Mouse (Mus musculus): ENCODE results near the gene Arih2.
"Not testable (repeated sequence)": the region's sequence is repeated elsewhere in the genome, so short reads cannot be mapped to it uniquely, and the experiment has no call there.

The Arih2 gene

DNA sequence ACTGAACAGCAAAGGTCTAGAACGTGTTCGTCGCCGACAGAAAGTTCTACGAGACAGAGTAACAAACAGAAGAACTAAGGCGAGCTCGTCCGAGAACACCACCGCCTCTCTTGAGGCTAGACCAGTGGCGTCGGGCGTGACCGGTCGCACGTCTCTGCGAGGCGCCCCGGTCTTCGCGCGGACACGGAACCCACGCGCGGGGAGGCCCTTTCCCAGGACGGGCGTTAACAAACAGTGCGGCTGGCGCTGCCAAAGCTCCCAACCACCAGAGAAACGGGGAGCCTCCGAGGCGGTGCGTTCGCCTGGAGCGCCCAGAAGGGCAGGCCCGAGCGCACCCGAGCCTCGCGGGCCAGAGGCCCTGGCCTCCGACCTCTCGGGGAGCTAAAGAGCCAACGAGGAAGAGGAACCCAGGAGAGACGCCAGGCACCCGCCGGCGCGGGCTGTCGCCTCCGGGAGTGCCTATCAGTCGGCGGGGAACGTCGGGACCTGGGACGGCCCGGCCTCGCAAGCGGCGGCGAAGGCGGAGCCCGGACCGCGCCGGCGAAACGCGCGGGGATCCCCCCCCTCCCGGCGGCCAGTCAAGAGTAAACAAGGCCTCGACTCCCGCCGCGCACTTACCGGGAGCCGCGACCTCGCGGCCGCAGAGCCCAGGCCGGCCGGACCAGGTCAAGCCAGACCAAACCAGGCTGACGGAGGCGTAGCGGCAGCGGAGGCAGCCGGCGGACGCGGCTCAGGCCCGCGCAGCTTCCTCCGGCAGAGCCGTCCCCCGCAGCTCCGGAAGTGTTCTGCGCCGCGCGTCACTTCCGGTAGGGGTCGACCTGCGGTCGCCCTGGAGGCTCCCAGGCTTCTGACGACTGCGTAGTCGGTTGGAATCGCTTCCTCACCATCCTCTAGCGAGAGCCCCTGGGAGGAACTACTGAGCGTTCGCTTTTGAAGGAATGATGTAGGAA is at the start of gene Arih2:
Gene Arih2, minus strand, starts transcription at position 776 of the 950 bp plus-strand sequence.
- peak; percentile 93 to 94 for DNase-seq

DNA sequence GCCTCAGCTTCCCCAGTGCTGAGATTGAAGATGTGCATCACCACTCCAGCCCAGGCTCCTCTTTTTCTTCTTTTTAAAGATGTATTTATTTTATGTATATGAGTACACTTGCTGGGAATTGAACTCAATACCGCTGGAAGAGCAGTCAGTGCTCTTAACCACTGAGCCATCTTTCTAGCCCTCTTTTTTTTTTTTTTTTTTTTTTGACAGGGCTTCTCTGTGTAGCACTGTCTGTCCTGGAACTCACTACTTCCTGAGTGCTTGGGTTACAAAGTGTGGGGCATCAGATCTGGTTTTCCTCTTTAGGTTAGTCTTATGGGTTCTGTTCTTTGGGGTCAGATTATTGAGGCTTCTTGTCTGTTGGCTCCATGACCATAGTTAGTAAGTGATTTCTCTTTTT is 45.3 kb upstream of the Arih2 start:
- DNase-seq, result no peak

DNA sequence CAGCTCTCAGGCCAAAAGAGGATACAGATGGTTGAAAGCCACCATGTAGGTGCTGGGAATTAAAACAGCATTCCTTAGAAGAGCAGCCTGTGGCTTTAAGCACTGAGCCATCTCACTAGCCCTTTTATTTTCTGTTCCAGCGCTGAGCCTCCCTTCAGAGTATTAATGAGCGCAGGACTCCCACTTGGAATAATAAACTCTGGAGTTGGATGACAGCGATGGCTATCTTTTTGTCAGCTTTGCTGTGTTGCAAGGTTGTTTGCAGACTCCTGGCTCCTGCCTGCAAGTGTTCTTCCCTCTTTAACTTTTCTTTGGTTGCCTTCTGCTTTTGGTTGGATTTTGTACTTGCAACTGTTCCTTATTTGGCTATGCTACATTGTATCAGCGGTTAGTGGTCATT is 44.8 kb upstream of the Arih2 start:
- no peak for DNase-seq

DNA sequence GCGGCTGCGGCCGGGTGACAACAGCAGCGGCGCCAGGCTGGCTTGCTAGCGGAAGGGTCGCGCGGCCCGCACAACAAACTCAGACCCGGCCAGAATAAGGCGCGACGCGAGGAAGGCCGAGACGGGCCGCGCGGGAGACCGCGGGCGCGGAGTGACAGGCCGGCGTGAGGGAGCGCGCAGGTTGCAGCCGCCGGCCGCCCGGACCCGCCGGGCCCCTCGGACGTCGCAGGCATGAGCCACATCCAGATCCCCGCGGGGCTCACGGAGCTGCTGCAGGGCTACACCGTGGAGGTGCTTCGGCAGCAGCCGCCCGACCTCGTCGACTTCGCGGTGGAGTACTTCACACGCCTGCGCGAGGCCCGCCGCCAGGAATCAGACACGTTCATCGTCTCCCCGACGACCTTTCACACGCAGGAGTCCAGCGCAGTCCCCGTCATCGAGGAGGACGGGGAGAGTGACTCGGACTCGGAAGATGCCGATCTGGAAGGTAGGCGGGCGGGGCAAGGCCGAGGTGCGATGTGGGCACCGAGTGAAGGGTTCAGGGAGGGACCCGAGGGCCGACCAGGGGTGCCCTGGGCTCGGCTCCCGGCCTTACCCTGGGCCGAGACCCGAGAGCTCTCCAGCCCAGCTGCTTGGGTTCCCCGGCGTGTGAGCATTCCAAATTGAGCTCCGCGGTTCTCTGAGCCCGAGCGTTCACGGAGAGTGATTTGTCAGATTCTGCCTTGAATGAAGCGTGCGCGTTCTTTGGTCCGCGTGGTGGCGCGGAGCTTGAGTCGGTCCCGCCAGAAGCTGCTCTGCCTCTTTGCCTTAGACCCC is 43.2 kb upstream of the Arih2 start:
- DNase-seq, result peak; percentile 47 to 55

DNA sequence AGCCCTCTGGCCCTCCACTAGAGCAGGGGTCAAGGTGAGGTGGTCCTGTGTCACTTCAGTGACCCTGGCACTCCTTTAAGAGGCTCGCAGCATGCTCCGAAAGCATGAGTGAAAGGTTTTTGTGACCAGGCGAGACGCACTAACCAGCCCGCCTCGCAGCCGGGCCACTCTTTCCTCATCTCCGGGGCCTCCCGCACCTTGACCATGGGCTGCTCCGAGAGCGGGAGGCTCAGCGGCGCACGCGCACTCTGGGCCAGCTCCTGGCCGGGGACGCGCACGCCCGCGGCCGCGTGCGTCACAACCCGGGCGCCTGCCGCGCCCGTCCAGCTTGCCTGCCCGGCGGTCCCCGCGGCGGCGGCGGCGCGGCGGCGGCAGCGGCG is 42.6 kb upstream of the Arih2 start:
- peak; percentile 87 to 92 for DNase-seq

DNA sequence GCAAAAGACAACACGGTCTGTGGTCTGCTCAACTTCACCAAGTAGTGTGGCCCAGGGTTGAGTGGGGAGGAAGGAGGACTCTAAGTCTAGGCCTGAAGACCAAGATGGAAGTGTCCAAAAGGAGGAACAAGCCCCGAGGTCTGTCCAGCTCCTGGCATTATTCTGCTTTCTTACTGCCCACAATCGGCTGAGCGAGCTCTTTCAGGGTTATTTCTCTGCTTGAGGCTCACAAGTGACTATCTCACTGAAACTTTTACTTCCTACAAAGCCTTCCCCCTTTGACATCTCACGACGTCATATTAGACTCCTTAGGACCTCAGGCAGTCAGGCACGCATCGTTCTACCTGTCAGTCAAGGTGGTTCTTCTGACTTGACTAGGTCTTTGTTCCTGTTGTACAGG is 42.2 kb upstream of the Arih2 start:
- DNase-seq, result peak in 1 of 2 experiments; percentile 5

DNA sequence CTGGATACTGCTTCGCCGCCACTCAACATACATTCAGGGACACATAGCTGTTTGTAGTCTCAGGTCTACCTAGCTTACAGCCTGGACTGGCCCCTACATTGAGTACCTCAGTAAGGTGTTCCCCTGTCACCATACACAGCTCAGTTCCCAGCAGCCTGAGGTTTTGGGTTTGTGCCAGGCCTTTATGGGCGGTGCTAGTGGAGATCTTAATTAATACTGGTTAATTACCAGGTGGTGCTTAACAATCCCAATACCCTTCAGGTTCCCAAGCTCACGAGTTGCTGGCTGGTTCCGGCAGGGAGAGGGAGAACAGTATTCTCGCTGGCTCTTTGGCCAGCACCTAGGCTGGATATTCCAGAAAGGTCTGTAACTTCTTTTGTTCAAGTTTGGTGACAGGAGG is 41.7 kb upstream of the Arih2 start:
- DNase-seq, result no peak

DNA sequence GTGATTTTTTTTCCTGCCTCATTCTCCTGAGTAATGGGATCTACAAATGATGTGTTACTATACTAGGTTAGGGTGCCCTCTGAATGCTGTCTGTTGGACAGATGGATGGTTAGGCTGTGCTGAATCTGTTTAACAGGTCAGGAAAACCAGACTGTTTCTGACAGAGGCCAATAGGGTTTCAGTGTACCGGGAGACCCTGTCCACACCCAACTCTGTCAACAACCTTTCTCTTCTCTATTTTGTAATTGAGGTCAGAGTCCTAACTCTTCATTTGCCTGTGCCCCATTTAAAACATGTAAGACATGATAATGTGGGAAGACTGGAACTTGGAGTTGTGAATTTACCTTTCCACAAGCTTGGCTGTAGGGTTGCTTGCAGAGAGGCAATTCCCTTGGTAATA is 40.8 kb upstream of the Arih2 start:
- DNase-seq, result no peak

DNA sequence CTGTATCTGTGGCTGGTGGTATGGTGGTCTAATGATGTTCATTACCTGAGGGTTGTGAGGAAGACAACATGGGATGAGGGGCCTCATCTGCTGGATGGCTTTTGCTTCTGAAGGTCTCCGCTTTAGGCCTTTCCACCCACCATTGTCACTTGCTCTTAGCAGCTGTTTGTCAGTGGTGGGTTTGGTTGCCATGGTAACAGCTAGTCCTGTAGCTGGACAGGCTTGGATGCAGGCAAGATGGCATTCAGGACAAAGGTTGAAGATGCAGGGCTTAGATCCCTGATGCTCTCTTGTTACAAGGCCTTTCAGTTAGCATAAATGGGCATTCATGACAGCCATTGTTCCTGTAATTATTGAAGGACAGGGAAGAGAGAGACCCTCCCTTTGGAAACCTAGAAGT is 39.9 kb upstream of the Arih2 start, which contains the start of gene Prkar2a:
Gene Prkar2a, plus strand, starts transcription at position 209 of the 400 bp plus-strand sequence.
- DNase-seq, result no peak

DNA sequence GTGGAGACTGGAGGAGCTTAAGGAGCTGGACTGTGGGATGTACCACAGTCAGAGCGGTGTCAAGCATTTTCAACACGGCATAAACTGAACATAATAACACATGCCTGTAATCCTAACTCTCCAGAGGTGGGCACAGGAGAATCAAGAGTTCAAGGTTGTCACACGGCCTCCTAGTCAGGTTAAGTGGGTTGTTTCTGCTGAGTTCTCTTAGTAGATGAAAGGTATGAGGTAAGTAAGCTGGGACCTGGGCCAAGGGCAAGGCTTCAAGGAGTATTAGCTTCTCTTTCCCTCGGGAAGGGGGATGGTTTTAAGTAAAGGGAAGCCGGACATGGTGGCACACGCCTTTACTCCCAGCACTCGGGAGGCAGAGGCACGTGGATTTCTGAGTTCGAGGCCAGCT is 39.3 kb upstream of the Arih2 start:
- peak; percentile 84 to 89 for DNase-seq

DNA sequence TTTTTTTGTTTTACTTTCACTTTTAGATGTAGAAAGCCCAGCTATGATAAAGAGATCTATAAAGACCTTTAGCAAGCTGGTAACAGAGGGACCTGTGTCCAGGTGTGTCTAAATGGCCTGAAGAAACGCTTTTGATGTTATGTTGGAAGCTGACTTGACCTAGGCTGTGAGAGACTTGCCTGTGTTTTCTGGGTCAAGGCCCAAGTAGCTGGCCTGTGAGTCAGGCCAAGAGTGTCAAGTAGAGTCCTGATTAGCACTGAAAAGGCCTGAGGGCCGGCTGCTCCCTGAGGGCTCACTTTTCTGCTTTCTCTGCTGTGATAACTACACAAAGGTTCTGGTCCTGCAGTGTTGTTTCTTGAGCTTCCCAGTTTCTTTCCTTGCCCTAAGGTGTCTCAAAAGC is 38.5 kb upstream of the Arih2 start:
- DNase-seq, result peak; percentile 29 to 38

DNA sequence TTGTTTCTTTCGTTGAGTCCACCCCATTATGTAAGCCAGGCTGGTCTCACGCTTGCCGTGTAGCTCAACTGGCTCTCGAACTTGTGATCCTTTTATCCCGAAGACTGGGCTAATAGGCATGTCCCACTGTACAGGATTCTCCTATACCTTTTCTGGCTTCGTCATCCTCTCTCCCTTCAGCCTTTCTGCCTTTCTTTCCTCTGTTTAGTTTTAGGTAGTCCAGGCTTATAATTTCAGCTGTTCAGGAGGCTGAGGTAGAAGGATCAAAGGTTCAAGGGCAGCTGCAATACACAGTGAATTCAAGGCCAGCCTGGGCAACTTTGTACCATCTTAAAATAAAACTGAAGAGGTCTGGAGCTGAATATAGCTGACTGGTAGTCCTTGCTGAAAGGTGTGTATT is 38.0 kb upstream of the Arih2 start:
- DNase-seq, result no peak

DNA sequence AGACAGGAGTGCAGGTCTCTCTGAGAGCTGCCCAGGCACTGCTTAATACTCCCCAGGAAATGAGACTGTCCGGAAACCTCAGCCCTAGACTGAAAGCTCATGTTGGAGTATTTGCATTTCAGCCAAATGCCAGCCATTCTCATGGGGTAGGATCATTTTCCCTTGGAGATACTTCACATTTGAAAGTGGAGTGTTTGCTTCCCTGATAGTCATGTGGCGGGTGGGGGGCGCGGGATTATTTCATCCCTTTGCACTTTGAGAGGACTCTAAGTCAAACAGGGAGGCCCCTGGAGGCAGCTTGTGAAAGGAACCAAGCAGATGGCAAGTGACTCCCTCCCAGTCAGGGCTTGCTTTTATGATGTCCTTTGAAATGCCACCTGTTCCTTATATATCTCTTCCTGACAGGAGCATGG is 37.3 kb upstream of the Arih2 start:
- DNase-seq, result peak; percentile 41 to 62

DNA sequence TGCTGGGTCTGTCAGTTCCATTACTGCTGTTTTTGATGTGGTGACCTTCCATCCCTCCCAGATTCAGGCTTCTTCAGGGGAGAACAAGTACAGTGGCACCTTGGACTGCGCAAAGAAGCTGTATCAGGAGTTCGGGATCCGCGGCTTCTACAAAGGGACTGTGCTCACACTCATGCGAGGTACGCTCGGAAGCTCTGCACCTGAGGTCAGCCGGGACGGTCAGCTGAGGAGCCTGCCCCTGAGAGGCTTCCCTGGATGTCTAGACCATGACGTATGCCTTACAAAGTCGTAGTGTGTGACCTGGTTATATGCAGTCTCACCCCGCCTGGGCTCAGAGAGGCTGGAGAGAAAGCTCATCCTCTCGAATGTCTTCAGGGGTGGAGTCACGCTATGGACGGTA is 30.8 kb upstream of the Arih2 start:
- no peak for DNase-seq

DNA sequence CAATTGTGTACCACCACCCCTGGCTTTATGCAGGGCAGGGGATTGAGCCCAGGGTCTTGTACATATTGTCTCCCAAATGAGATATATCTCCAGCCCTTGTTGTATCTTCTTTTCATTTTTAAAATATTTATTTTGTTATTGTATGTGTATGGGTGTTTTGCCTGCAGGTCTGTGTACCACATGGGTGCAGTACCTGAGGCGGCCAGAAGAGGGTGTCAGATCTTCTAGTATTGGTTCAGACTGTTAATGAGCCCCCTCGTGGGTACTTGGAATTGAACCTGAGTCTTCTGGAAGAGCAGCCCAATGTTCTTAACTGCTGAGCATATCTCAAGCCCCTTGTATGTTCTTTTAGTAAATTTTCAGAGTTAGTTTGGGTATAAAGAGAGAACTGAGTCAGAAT is 24.0 kb upstream of the Arih2 start:
- no peak for DNase-seq

DNA sequence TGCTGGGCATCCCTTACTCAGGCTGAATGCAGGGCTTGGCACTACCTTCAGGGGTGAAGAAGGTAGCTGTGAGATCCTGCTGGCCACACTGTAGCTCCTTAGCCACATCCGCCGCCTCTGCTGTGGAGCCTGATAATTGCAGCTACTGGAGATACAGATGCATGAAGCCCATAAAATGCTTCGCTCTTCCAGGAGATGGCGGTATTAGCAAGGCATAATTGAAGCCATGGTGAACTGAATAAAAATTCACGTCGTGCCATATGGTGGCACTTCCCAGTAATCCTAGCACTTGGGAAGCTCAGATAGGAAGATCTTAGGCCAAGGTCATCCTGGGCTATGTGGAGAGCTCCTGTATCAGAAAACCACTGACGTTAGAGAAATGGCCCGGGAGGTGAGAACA is 20.7 kb upstream of the Arih2 start:
- no peak for DNase-seq

DNA sequence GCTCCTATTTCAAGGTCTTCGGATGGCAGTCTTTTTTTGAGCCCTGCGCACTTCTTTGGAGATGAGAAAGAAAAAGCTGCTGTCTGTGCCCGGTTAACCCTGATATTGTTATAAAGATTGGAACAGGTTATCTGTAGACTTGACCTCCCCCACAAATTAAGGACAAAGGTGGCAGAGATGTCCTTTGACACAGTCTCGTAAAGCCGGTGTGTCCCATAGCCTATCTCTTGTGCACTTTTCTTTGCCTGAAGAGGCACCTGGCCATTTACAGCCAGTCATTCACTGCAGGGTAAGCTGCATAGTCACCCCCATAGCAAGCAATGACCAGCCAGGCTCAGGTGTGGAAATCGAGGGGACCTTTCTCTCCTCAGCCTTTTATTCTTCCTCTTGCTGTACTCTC is 13.5 kb upstream of the Arih2 start:
- no peak for DNase-seq

DNA sequence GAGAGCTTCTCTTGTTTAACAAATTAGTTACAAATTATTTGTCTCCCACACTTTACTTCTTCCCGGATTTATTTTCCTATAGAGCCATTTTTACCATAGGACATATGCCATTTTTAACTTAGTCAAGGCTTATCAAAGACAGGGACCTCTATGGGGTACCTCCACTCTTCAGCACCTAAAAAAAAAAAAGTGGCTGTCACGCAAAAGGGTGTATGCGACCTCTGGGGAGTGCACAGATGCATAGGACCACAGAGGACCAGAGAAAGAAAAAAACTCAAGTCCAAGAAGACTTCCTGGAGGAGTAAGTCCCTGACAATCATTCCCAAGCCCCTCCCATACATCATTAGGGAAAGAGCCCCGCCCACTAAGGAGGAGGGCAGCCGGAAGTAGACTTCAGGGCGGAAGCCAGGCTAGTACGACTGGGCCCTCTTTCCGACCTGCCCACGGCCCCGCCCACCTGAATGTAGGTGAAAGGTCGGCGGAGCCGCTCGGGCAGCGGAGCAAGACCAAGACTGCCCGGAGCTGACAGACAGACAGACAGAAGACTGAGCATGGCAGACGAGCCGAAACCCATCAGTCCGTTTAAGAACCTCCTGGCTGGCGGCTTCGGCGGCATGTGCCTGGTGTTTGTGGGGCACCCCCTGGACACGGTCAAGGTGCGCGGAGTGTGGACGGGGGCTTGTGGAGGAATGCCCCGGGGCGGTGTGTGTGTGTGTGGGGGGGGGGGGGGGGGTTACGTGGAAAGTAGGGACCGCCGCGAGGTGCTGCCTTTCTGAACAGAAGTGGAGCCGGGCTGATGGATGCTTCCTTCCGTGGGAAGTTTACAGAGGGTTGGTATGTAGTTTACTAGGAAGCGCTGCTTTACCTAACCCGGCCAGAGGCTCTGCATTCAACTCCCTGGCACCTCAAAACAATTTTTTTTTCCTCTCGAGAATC is 12.8 kb upstream of the Arih2 start, which contains the start of gene Slc25a20:
Gene Slc25a20, plus strand, starts transcription at position 412 of the 936 bp plus-strand sequence.
- peak; percentile 92 to 95 for DNase-seq

DNA sequence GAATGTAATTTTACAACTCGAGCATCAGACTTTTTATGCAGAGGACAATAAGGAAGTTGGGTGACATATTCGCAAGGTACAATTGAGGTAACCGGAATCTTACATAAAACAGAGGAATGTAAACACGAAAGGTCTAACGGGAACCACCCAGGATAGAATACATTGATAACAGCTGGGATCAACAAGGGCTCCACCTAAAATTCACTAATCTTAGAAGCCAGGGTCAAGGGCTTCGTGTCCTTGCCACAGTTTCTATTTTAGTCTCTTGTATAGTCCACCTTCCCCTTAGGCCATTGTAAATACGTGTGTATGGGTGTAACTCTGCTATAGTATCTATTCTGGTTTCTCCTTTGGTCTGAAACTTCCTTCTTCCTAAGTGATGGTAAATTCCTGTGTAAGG is 6.7 kb upstream of the Arih2 start:
- not testable (repeated sequence) for DNase-seq

DNA sequence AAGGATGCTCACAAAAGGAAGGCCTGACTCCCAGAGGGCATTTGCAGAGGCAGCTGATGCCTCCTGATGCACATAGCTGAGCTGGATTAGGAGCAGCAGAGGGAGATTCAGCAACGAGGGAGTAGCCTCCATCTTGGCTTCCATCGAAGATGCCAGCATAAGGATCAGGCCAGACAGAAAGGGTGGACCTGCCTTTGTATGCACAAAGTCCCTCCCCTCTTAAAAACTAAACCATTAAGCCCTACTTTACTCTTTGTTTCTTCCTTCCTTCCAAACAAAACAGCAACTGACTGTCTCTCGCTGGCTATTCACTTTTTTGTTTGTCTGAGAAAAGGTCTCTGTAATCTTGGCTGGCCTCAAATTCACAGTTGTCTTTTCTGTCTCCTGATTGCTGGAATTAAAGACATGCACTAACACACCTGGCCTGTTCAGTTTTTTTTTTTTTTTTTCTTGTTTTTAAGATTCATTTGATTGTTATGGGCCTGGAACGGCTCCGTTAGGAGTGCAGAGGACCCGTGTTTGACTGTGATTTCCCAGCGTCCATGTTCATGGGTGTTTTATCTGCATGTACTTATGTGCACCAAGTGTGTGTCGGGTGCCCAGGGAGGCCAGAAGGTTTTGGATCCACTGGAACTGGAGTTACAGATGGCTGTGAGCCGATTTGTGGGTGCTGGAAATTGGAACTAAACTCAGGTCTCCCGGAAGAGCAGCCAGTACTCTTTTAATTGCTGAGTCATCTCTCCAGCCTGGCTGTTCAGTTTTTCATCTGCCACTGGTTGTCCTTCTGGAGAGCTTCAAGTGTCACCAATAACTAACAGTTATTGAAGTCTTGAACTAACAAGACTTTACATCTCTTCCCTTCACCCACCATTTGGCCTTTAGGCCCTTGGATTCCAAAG is 5.6 kb upstream of the Arih2 start:
- DNase-seq, result no peak
